Mouse (Mus musculus) heart, postnatal 25 days (tissue): ENCODE measurements around the gene Gm13285. TPM values are rescaled to one million over a fixed set of nuclear protein-coding genes. Genes with fewer than 3 reads are reported as not detected.

Source experiments
- total RNA-seq, 2 experiments: library from RNA; stranded (reverse); gene quantifications; 2 replicates each; pipeline ENCODE4 v1.2.3; 2021

Gene Gm13285
- total RNA-seq, 2 experiments from 2014 or later, result 0.22 TPM; not detected in 1

Other genes with a start within 250 kb of the Gm13285 start
- not detected for gene Ifna15, start 241.4 kb upstream of the Gm13285 start, total RNA-seq
- not detected for gene Ifna14, start 227.9 kb upstream of the Gm13285 start, total RNA-seq
- not detected for gene Ifna9, start 207.3 kb upstream of the Gm13285 start, total RNA-seq
- not detected for gene Ifna12, start 196.3 kb upstream of the Gm13285 start, total RNA-seq
- gene C87499, start 165.3 kb upstream of the Gm13285 start, total RNA-seq, result not detected
- gene Ifna13, start 155.2 kb upstream of the Gm13285 start, total RNA-seq, result not detected
- not detected for gene Ifna16, start 122.7 kb upstream of the Gm13285 start, total RNA-seq
- gene Ifna2, start 115.8 kb upstream of the Gm13285 start, total RNA-seq, result not detected
- gene Ifnab, start 108.3 kb upstream of the Gm13285 start, total RNA-seq, result not detected
- gene Gm26566, start 77.9 kb upstream of the Gm13285 start, total RNA-seq, result under 1 TPM; 0.50 to 0.57 TPM
- 10 to 100 TPM; 67.0 to 74.9 TPM for gene Klhl9, start 77.2 kb upstream of the Gm13285 start, total RNA-seq
- gene Gm13271, start 44.8 kb upstream of the Gm13285 start, total RNA-seq, result not detected
- gene Gm13283, start 39.5 kb upstream of the Gm13285 start, total RNA-seq, result not detected
- not detected for gene Gm13290, start 25.8 kb upstream of the Gm13285 start, total RNA-seq
- gene Gm13289, start 22.7 kb upstream of the Gm13285 start, total RNA-seq, result not detected
- gene Gm13272, start 19.8 kb upstream of the Gm13285 start, total RNA-seq, result not detected
- under 1 TPM in 1 of 2 experiments, not detected in 1; 0.18 TPM for gene Ifnz, start 17.5 kb upstream of the Gm13285 start, total RNA-seq
- gene Gm13276, start 14.0 kb upstream of the Gm13285 start, total RNA-seq, result not detected
- gene Gm13277, start 11.0 kb upstream of the Gm13285 start, total RNA-seq, result not detected
- not detected for gene Gm13278, start 8.1 kb upstream of the Gm13285 start, total RNA-seq
- gene Gm13275, start 5.2 kb upstream of the Gm13285 start, total RNA-seq, result not detected
- gene Gm13279, start 2.3 kb upstream of the Gm13285 start, total RNA-seq, result not detected
- not detected for gene Gm13287, start 3.6 kb downstream of the Gm13285 start, total RNA-seq
- gene Gm13288, start 5.9 kb downstream of the Gm13285 start, total RNA-seq, result not detected
- not detected for gene Ifna7, start 16.6 kb downstream of the Gm13285 start, total RNA-seq
- gene Ifna11, start 20.3 kb downstream of the Gm13285 start, total RNA-seq, result not detected
- not detected for gene Ifna6, start 27.8 kb downstream of the Gm13285 start, total RNA-seq
- gene Ifna5, start 35.9 kb downstream of the Gm13285 start, total RNA-seq, result not detected
- not detected for gene Ifna4, start 42.2 kb downstream of the Gm13285 start, total RNA-seq
- gene Ifna1, start 50.4 kb downstream of the Gm13285 start, total RNA-seq, result not detected
- gene Ifne, start 80.5 kb downstream of the Gm13285 start, total RNA-seq, result not detected